Mouse (Mus musculus): ENCODE results near the gene Etl4.
A peak's percentile ranks its signal among the peaks of the same experiment; 100 is the strongest.

Gene Etl4

GRCm38 (mm10) chr2:20443671-20444440 lies 534.3 kb downstream of the Etl4 start:
- DNase-seq (ENCODE audit: extremely low spot score), result no peak

- no peak for DNase-seq (ENCODE audit: extremely low spot score)
Measured at GRCm38 (mm10) chr2:20445156-20446155, 535.9 kb downstream of the Etl4 start.

- DNase-seq (ENCODE audit: extremely low spot score), result no peak
Measured at GRCm38 (mm10) chr2:20446180-20446579, 536.6 kb downstream of the Etl4 start.

- DNase-seq (ENCODE audit: extremely low spot score), result no peak
Measured at GRCm38 (mm10) chr2:20450945-20451344, 541.4 kb downstream of the Etl4 start.

- DNase-seq (ENCODE audit: extremely low spot score), result no peak
Measured at GRCm38 (mm10) chr2:20453506-20454206, 544.1 kb downstream of the Etl4 start.

- no peak for DNase-seq (ENCODE audit: extremely low spot score)
Measured at GRCm38 (mm10) chr2:20479199-20479598, 569.6 kb downstream of the Etl4 start.

GRCm38 (mm10) chr2:20486137-20486788 lies 576.7 kb downstream of the Etl4 start:
- no peak for DNase-seq (ENCODE audit: extremely low spot score)

GRCm38 (mm10) chr2:20489090-20489489 lies 579.5 kb downstream of the Etl4 start:
- DNase-seq (ENCODE audit: extremely low spot score), result no peak

- DNase-seq (ENCODE audit: extremely low spot score), result no peak
Measured at GRCm38 (mm10) chr2:20492125-20492524, 582.5 kb downstream of the Etl4 start.

- DNase-seq (ENCODE audit: extremely low spot score), result no peak
Measured at GRCm38 (mm10) chr2:20493806-20494205, 584.2 kb downstream of the Etl4 start.

- peak; percentile 77 for DNase-seq (ENCODE audit: extremely low spot score)
Measured at GRCm38 (mm10) chr2:20494666-20495065, 585.1 kb downstream of the Etl4 start.

- DNase-seq (ENCODE audit: extremely low spot score), result peak; percentile 31
Measured at GRCm38 (mm10) chr2:20496219-20496800, 586.7 kb downstream of the Etl4 start.

- no peak for DNase-seq (ENCODE audit: extremely low spot score)
Measured at GRCm38 (mm10) chr2:20507832-20508723, 598.5 kb downstream of the Etl4 start.

GRCm38 (mm10) chr2:20508724-20509052 lies 599.1 kb downstream of the Etl4 start:
- DNase-seq (ENCODE audit: extremely low spot score), result no peak

GRCm38 (mm10) chr2:20510061-20510460 lies 600.5 kb downstream of the Etl4 start:
- DNase-seq (ENCODE audit: extremely low spot score), result no peak

- DNase-seq (ENCODE audit: extremely low spot score), result no peak
Measured at GRCm38 (mm10) chr2:20516270-20516865, 606.8 kb downstream of the Etl4 start.

- DNase-seq (ENCODE audit: extremely low spot score), result no peak
Measured at GRCm38 (mm10) chr2:20517853-20518252, 608.3 kb downstream of the Etl4 start.

- DNase-seq (ENCODE audit: extremely low spot score), result no peak
Measured at GRCm38 (mm10) chr2:20518506-20518905, 608.9 kb downstream of the Etl4 start.

GRCm38 (mm10) chr2:20519447-20520098 lies 610.0 kb downstream of the Etl4 start:
- peak; percentile 82 for DNase-seq (ENCODE audit: extremely low spot score)

Data from embryo, embryonic 9.5 days (tissue).